Mouse (Mus musculus) liver, adult 2 months (tissue): ENCODE measurements around the gene Camkk1. TPM values are rescaled to one million over a fixed set of nuclear protein-coding genes. Genes with fewer than 3 reads are reported as not detected.

Experiments
- DNase-seq: peaks from one replicate; pipeline ENCODE4 v3.0.0-alpha.2; 2011; ENCODE audit warnings: low read depth, low spot score; ENCODE audit errors: extremely low read depth
- H3K27ac ChIP-seq: fragments of 200-500 bp; replicated peaks from 2 replicates; pipeline ENCODE4 v1.5.1; 2012; ENCODE audit warnings: low read depth, mild to moderate bottlenecking, control low read depth, inconsistent platforms, low read length; ENCODE audit not compliant: insufficient read depth
- H3K27me3 ChIP-seq: fragments of 200-500 bp; 2 replicates; pipeline ENCODE4 v1.6.1; 2012; ENCODE audit warnings: mild to moderate bottlenecking, moderate library complexity, low read length, inconsistent platforms; ENCODE audit not compliant: control insufficient read depth, insufficient read depth
- H3K36me3 ChIP-seq: fragments of 200-500 bp; 2 replicates; pipeline ENCODE4 v1.6.1; 2012; ENCODE audit warnings: low read length, inconsistent platforms; ENCODE audit not compliant: control insufficient read depth, insufficient read depth
- H3K4me1 ChIP-seq: fragments of 200-500 bp; 2 replicates; pipeline ENCODE4 v1.6.1; 2011; ENCODE audit warnings: low read length; ENCODE audit not compliant: control insufficient read depth, insufficient read depth
- H3K4me3 ChIP-seq: fragments of 200-500 bp; 2 replicates; pipeline ENCODE4 v1.5.1; 2011; ENCODE audit warnings: low read depth, mild to moderate bottlenecking, control low read depth, low read length, moderate library complexity; ENCODE audit not compliant: insufficient read depth
- H3K79me2 ChIP-seq: fragments of 200-500 bp; 2 replicates; pipeline ENCODE4 v1.6.1; 2012; ENCODE audit warnings: inconsistent platforms, mild to moderate bottlenecking, low read length, moderate library complexity; ENCODE audit not compliant: control insufficient read depth, insufficient read depth
- H3K9ac ChIP-seq: fragments of 200-500 bp; 2 replicates; pipeline ENCODE4 v1.6.1; 2012; ENCODE audit warnings: low read depth, mild to moderate bottlenecking, control low read depth, inconsistent platforms, low read length
- CTCF ChIP-seq: fragments of 200-500 bp; IDR thresholded peaks from 2 replicates; pipeline ENCODE4 v1.5.1; 2011; ENCODE audit warnings: low read depth, low read length, control low read depth
- POLR2A ChIP-seq: fragments of 200-500 bp; IDR thresholded peaks from 2 replicates; pipeline ENCODE4 v1.6.1; 2011; ENCODE audit warnings: low read length, control low read depth; ENCODE audit not compliant: insufficient read depth; ENCODE audit errors: extremely low read depth
- WGBS: fragments of 180-500 bp; shearing (Covaris S2); methylation state at CpG from one replicate; pipeline ENCODE4 v1.1.7; 2018; 5-methylcytosine and 5-hydroxymethylcytosine counted together
- polyA plus RNA-seq: library from polyadenylated mRNA; depleted of rRNA; stranded (reverse); fragments of >200 nt; gene quantifications from 2 replicates; pipeline ENCODE4 v1.2.3, GENCODE M21; 2012
- total RNA-seq: library from RNA; depleted of rRNA; stranded (reverse); fragments of >200 nt; gene quantifications from 2 replicates; pipeline ENCODE4 v1.2.3, GENCODE M21; 2014

Gene Camkk1
- total and polyA plus RNA-seq, 2 experiments, result 0.12 to 0.28 TPM

- TF ChIP-seq POLR2A, result no peak
- TF ChIP-seq CTCF, result no peak
- Histone ChIP-seq H3K9ac (no peak overlapping the region), H3K27me3 (no peaks in the 10 kb centered on the region), H3K36me3 (no peaks in the 10 kb centered on the region), H3K4me3 (no peak overlapping the region), H3K4me1 (no peaks in the 10 kb centered on the region), H3K79me2 (no peaks in the 10 kb centered on the region), H3K27ac (no peak overlapping the region)
- WGBS, result 66% methylated on average over 2 of the region's 2 CpGs
- DNase-seq, result no peak
Observed at GRCm38 (mm10) chr11:73008826-73009225, 10.0 kb upstream of the Camkk1 start.

DNA sequence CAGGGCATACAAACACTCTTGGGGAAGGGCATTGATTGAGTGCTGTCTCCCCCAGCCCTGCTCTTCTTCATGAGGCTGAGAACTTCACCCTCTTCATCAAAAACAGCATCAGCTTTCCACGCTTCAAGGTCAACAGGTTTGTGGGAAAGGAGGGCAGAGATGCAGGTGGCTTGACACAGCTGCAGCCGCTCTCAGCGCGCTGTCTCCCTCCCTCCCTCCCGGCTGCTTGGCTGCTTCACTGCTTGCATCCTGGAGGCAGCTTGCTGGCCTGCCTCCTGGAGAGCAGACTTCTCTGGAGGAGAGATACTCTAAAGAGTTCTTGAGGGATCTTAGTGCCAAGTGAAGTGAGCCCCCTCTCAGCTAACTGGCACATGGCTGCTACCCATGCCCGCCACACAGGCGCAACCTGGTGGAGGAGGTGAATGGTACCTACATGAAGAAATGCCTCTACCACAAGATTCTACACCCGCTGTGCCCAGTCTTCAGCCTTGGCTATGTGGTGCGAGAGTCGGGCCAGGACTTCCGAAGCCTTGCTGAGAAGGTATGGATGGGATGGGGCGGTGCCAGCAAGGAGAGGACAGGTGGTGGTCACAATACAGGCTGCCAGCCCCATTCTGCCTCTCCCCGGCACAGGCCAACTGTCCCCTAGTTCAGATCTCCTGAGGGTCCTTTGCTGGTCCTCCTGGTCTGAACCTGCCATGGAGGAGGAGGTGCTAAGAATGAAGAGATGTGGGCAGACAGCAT, 9.1 kb upstream of the Camkk1 start:
- Histone ChIP-seq H3K79me2 (no peaks in the 10 kb centered on the region), H3K27me3 (no peaks in the 10 kb centered on the region), H3K36me3 (no peaks in the 10 kb centered on the region), H3K4me3 (no peak overlapping the region), H3K4me1 (no peaks in the 10 kb centered on the region), H3K27ac (no peak overlapping the region), H3K9ac (no peak overlapping the region)
- no peak for DNase-seq
- 69% methylated on average over 13 of the region's 13 CpGs for WGBS
- TF ChIP-seq CTCF (no peak), POLR2A (no peak)

- DNase-seq, result peak; percentile 24
- WGBS, result 55% methylated on average over 5 of the region's 5 CpGs
Observed at GRCm38 (mm10) chr11:73013981-73014380, 4.8 kb upstream of the Camkk1 start.

DNA sequence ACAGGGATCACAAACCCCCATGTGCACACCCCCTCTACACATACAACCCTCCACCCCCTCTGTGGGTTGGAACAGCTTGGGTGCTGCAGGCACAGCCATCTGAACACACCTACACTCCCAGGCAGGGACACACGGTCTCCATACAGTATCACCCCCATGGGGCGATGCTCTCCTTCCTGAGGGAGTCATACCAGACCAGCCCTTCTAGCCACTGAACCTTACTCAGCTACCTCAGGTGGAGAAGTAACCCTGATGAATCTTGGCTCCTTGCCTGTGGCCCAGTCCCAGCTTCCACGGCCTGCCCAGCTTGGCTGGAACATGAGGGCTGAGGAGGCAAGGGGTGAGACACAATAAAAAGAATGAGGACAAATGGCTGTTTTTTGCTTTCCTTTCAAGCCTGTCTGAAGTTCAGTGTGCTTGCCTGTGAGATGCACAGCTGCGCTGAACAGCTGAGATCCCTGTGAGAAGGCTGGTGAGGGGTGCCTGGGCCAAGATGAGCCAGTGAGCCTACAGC, 3.9 kb upstream of the Camkk1 start:
- peak; percentile 10 for DNase-seq
- H3K27me3 ChIP-seq, result peaks cover 6% of the 10 kb centered on the region
- no peaks in the 10 kb centered on the region for H3K79me2 ChIP-seq
- H3K27ac ChIP-seq, result no peak overlapping the region
- no peaks in the 10 kb centered on the region for H3K36me3 ChIP-seq
- 79% methylated on average over 4 of the region's 4 CpGs for WGBS
- TF ChIP-seq CTCF, result no peak
- H3K4me1 ChIP-seq, result 0 out of 2 replicates have a peak, but pooled peaks cover 5% of the 10 kb centered on the region
- H3K9ac ChIP-seq, result no peak overlapping the region
- no peak overlapping the region for H3K4me3 ChIP-seq

More at GRCm38 (mm10) chr11:73013981-73014380, 4.8 kb upstream of the Camkk1 start:
- no peak for TF ChIP-seq POLR2A
- no peak for TF ChIP-seq CTCF
- Histone ChIP-seq H3K9ac (no peak overlapping the region), H3K27me3 (no peaks in the 10 kb centered on the region), H3K4me3 (no peak overlapping the region), H3K79me2 (no peaks in the 10 kb centered on the region), H3K27ac (no peak overlapping the region), H3K4me1 (no peaks in the 10 kb centered on the region), H3K36me3 (no peaks in the 10 kb centered on the region)

- H3K4me1 ChIP-seq, result 0 out of 2 replicates have a peak, but pooled peaks cover 5% of the 10 kb centered on the region
- H3K9ac ChIP-seq, result no peak overlapping the region
- TF ChIP-seq CTCF (no peak), POLR2A (no peak)
- H3K79me2 ChIP-seq, result no peaks in the 10 kb centered on the region
- H3K4me3 ChIP-seq, result no peak overlapping the region
- H3K36me3 ChIP-seq, result no peaks in the 10 kb centered on the region
- H3K27me3 ChIP-seq, result peaks cover 6% of the 10 kb centered on the region
- DNase-seq, result no peak
- H3K27ac ChIP-seq, result no peak overlapping the region
- WGBS, result 83% methylated on average over 5 of the region's 5 CpGs
Observed at GRCm38 (mm10) chr11:73015391-73016102, 3.3 kb upstream of the Camkk1 start.

DNA sequence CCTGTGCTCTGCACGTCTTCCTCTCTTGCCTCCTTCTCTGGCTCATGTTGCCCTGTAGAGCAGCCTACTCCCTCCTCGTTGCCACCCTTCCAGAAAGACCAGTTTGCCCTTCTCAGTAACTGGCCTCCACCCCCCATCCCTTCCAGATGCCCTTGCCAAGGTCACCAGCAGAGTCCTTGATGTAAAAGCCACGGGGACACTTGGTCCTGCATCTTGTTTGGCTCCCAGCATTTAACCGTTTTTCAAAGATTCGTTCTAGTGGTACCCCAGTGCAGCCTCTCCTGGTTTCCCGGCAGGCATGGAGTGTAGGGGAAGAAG, 2.7 kb upstream of the Camkk1 start:
- Histone ChIP-seq H3K9ac (no peak overlapping the region), H3K4me3 (no peak overlapping the region), H3K27ac (no peak overlapping the region), H3K79me2 (no peaks in the 10 kb centered on the region), H3K27me3 (peaks cover 6% of the 10 kb centered on the region), H3K36me3 (no peaks in the 10 kb centered on the region), H3K4me1 (0 out of 2 replicates have a peak, but pooled peaks cover 5% of the 10 kb centered on the region)
- no peak for TF ChIP-seq POLR2A
- no peak for TF ChIP-seq CTCF
- 80% methylated on average over 6 of the region's 6 CpGs for WGBS
- DNase-seq, result no peak
